Mouse (Mus musculus): ENCODE results near the gene Ppp2r5a.

DNA sequence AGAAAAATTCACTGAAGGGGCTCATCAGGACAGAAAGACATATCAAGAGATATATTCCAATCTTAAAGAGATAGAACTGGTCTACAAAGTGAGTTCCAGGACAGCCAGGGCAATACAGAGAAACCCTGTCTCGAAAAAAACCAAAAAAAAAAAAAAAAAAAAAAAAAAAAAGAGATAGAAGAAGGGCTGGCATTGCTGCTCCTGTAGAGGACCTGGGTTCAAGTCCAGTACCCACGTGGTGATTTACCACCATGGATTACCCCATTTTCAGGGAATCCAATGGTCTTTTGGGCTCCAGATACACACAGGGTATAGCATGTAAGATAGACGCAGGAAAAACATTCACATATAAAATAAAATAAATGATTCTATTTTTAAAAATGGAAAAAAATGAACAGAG is 22.2 kb downstream of the Ppp2r5a start:
- no peak for TF ChIP-seq EP300 (IDR thresholded peaks at IDR 0.05; ENCODE audit: low read depth)
- TF ChIP-seq CTCF (IDR thresholded peaks at IDR 0.05; ENCODE audit: low read depth) = no peak
